Mouse (Mus musculus) embryonic fibroblast, embryonic 13.5 days (primary cell): ENCODE data around the gene Mmp25.

Source experiments
- CTCF ChIP-seq: IDR thresholded peaks from 2 replicates; pipeline ENCODE4 v1.5.1; 2011; ENCODE audit warnings: mild to moderate bottlenecking, control low read depth, low read length, moderate library complexity, borderline replicate concordance; ENCODE audit not compliant: insufficient read depth
- POLR2A ChIP-seq: IDR thresholded peaks from 2 replicates; pipeline ENCODE4 v1.6.1; 2011; ENCODE audit warnings: low read depth, mild to moderate bottlenecking, control low read depth, low read length, moderate library complexity

DNA sequence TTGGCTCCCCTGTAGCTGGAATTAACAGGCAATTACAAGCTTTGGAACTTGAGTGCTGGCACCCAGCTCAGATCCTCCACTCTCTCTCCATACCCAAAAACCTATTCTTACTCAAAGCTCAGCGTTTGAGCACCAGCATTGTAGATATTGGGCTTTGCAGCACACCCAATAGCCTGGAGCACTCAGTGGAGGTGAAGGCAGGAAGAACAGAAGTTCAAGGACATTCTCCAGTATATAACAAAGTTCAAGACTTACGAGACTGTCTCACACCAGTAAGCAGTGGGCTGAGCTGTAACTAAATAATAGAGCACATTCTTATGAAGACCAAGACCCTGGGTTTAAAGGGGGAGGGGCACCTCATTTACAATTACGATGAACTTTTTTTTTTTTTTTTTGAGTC, 27.7 kb upstream of the Mmp25 start:
- TF ChIP-seq CTCF = no peak
- TF ChIP-seq POLR2A = no peak
